Mouse (Mus musculus) hindbrain, embryonic 10.5 days (tissue): Measurements from ENCODE around the gene Smad3. TPM values are rescaled to one million over a fixed set of nuclear protein-coding genes. Genes with fewer than 3 reads are reported as not detected.

Experiments used
- DNase-seq: peaks from one replicate; pipeline ENCODE4 v3.0.0-alpha.2; 2017; ENCODE audit warnings: low spot score
- H3K27ac ChIP-seq: fragments of 300-500 bp; sonication (generic); 2 replicates; pipeline ENCODE4 v1.5.1; 2016; ENCODE audit warnings: mild to moderate bottlenecking, moderate library complexity
- H3K27me3 ChIP-seq: fragments of 300-500 bp; sonication (generic); 2 replicates; pipeline ENCODE4 v1.6.1; 2016; ENCODE audit warnings: mild to moderate bottlenecking; ENCODE audit not compliant: poor library complexity, insufficient read depth, severe bottlenecking
- H3K36me3 ChIP-seq: fragments of 300-500 bp; sonication (generic); 2 replicates; pipeline ENCODE4 v1.6.1; 2016; ENCODE audit warnings: mild to moderate bottlenecking, moderate library complexity
- H3K4me1 ChIP-seq: fragments of 300-500 bp; sonication (generic); replicated peaks from 2 replicates; pipeline ENCODE4 v1.6.1; 2016; ENCODE audit warnings: mild to moderate bottlenecking
- H3K4me3 ChIP-seq: fragments of 300-500 bp; sonication (generic); 2 replicates; pipeline ENCODE4 v1.5.1; 2016; ENCODE audit warnings: mild to moderate bottlenecking, moderate library complexity
- H3K9me3 ChIP-seq: fragments of 300-500 bp; sonication (generic); 2 replicates; pipeline ENCODE4 v1.6.1; 2016; ENCODE audit warnings: mild to moderate bottlenecking, moderate library complexity
- WGBS: fragments of 180-500 bp; shearing (Covaris S2); methylation state at CpG from one replicate; pipeline ENCODE4 v1.1.7; 2016; 5-methylcytosine and 5-hydroxymethylcytosine counted together
- polyA plus RNA-seq: library from polyadenylated mRNA; unstranded; fragments of >200 nt; fragmentation: Nextera tagmentation; extraction: Ambion mirVana; gene quantifications from 2 replicates; pipeline ENCODE4 v1.2.1, GENCODE M21; 2016

Gene Smad3
- polyA plus RNA-seq, 1 experiment from 2014 or later, result 24.2 TPM

GRCm38 (mm10) chr9:63786026-63786670, 28.4 kb upstream of the Smad3 start:
- no peaks in the 10 kb centered on the region for H3K9me3 ChIP-seq
- peaks cover 75% of the 10 kb centered on the region for H3K4me1 ChIP-seq
- no peak for DNase-seq
- WGBS, result 13% methylated on average over 5 of the region's 5 CpGs
- H3K4me3 ChIP-seq, result no peak overlapping the region
- peaks cover 21% of the 10 kb centered on the region; the same call in 1 of the 2 replicates for H3K27me3 ChIP-seq
- H3K36me3 ChIP-seq, result no peaks in the 10 kb centered on the region
- peak overlapping the region; percentile 73 for H3K27ac ChIP-seq

GRCm38 (mm10) chr9:63785492-63785891, 27.7 kb upstream of the Smad3 start:
- H3K36me3 ChIP-seq, result no peaks in the 10 kb centered on the region
- H3K4me3 ChIP-seq, result no peak overlapping the region
- no peaks in the 10 kb centered on the region for H3K9me3 ChIP-seq
- peaks cover 23% of the 10 kb centered on the region; the same call in 1 of the 2 replicates for H3K27me3 ChIP-seq
- H3K27ac ChIP-seq, result peak overlapping the region; percentile 73
- H3K4me1 ChIP-seq, result peaks cover 80% of the 10 kb centered on the region
- WGBS, result 63% methylated on average over 5 of the region's 5 CpGs
- no peak for DNase-seq

- Histone ChIP-seq H3K36me3 (no peaks in the 10 kb centered on the region), H3K9me3 (no peaks in the 10 kb centered on the region), H3K27me3 (peaks cover 32% of the 10 kb centered on the region), H3K4me3 (no peak overlapping the region), H3K27ac (no peak overlapping the region), H3K4me1 (peaks cover 80% of the 10 kb centered on the region)
- no peak for DNase-seq
- 82% methylated on average over 3 of the region's 3 CpGs for WGBS
Observed at GRCm38 (mm10) chr9:63784597-63784996, 26.8 kb upstream of the Smad3 start.

GRCm38 (mm10) chr9:63782744-63783143, 24.9 kb upstream of the Smad3 start:
- WGBS, result 21% methylated on average over 4 of the region's 4 CpGs
- H3K9me3 ChIP-seq, result no peaks in the 10 kb centered on the region
- DNase-seq, result peak; percentile 55
- H3K36me3 ChIP-seq, result no peaks in the 10 kb centered on the region
- H3K4me1 ChIP-seq, result peaks cover 72% of the 10 kb centered on the region
- peaks cover 40% of the 10 kb centered on the region for H3K27me3 ChIP-seq
- H3K4me3 ChIP-seq, result no peak overlapping the region
- peak overlapping the region; percentile 62 for H3K27ac ChIP-seq

GRCm38 (mm10) chr9:63781714-63782464, 24.1 kb upstream of the Smad3 start:
- WGBS, result 74% methylated on average over 7 of the region's 7 CpGs
- peaks cover 40% of the 10 kb centered on the region for H3K27me3 ChIP-seq
- H3K9me3 ChIP-seq, result no peaks in the 10 kb centered on the region
- H3K27ac ChIP-seq, result peak overlapping the region; percentile 62; the same call in 1 of the 2 replicates
- no peak overlapping the region for H3K4me3 ChIP-seq
- H3K4me1 ChIP-seq, result peaks cover 63% of the 10 kb centered on the region
- H3K36me3 ChIP-seq, result no peaks in the 10 kb centered on the region
- no peak for DNase-seq

GRCm38 (mm10) chr9:63779950-63780887, 22.4 kb upstream of the Smad3 start:
- no peak for DNase-seq
- Histone ChIP-seq H3K4me1 (peaks cover 46% of the 10 kb centered on the region), H3K27me3 (peaks cover 40% of the 10 kb centered on the region), H3K36me3 (no peaks in the 10 kb centered on the region), H3K9me3 (no peaks in the 10 kb centered on the region), H3K27ac (peak overlapping the region; percentile 75), H3K4me3 (no peak overlapping the region)
- 57% methylated on average over 17 of the region's 17 CpGs for WGBS

GRCm38 (mm10) chr9:63776735-63777134, 18.9 kb upstream of the Smad3 start:
- no peaks in the 10 kb centered on the region for H3K9me3 ChIP-seq
- 77% methylated on average over 3 of the region's 3 CpGs for WGBS
- no peaks in the 10 kb centered on the region for H3K36me3 ChIP-seq

GRCm38 (mm10) chr9:63774854-63775483, 17.2 kb upstream of the Smad3 start:
- Histone ChIP-seq H3K27ac (0 out of 2 replicates have a peak overlapping the region, but pooled peaks have one; percentile 29), H3K9me3 (no peaks in the 10 kb centered on the region), H3K4me3 (no peak overlapping the region), H3K36me3 (no peaks in the 10 kb centered on the region), H3K4me1 (peaks cover 22% of the 10 kb centered on the region), H3K27me3 (peaks cover 14% of the 10 kb centered on the region)
- WGBS, result 80% methylated on average over 6 of the region's 6 CpGs
- DNase-seq, result no peak

More at GRCm38 (mm10) chr9:63776735-63777134, 18.9 kb upstream of the Smad3 start:
- no peak overlapping the region for H3K4me3 ChIP-seq
- DNase-seq, result no peak
- no peak overlapping the region for H3K27ac ChIP-seq
- H3K27me3 ChIP-seq, result peaks cover 28% of the 10 kb centered on the region
- H3K4me1 ChIP-seq, result peaks cover 39% of the 10 kb centered on the region

GRCm38 (mm10) chr9:63772452-63772851, 14.7 kb upstream of the Smad3 start:
- peaks cover 14% of the 10 kb centered on the region for H3K4me1 ChIP-seq
- no peaks in the 10 kb centered on the region; the same call in 1 of the 2 replicates for H3K27me3 ChIP-seq
- WGBS, result 69% methylated on average over 10 of the region's 10 CpGs
- no peaks in the 10 kb centered on the region for H3K36me3 ChIP-seq
- no peaks in the 10 kb centered on the region for H3K9me3 ChIP-seq
- H3K27ac ChIP-seq, result no peak overlapping the region
- no peak for DNase-seq
- no peak overlapping the region for H3K4me3 ChIP-seq

- peaks cover 14% of the 10 kb centered on the region for H3K4me1 ChIP-seq
- no peak overlapping the region for H3K4me3 ChIP-seq
- no peak for DNase-seq
- no peaks in the 10 kb centered on the region; the same call in 1 of the 2 replicates for H3K27me3 ChIP-seq
- H3K27ac ChIP-seq, result no peak overlapping the region
- WGBS, result 62% methylated on average over 5 of the region's 5 CpGs
- no peaks in the 10 kb centered on the region for H3K36me3 ChIP-seq
- H3K9me3 ChIP-seq, result no peaks in the 10 kb centered on the region
Observed at GRCm38 (mm10) chr9:63771676-63772075, 13.9 kb upstream of the Smad3 start.

GRCm38 (mm10) chr9:63761367-63762094, 3.7 kb upstream of the Smad3 start:
- 95% methylated on average over 8 of the region's 8 CpGs for WGBS
- Histone ChIP-seq H3K4me3 (no peak overlapping the region), H3K36me3 (no peaks in the 10 kb centered on the region), H3K9me3 (0 out of 2 replicates have a peak, but pooled peaks cover 4% of the 10 kb centered on the region), H3K27ac (no peak overlapping the region), H3K4me1 (peaks cover 37% of the 10 kb centered on the region), H3K27me3 (no peaks in the 10 kb centered on the region)
- DNase-seq, result no peak
